7 mouse cellular contexts compared by ENCODE assay signal in the genomic region with DNA sequence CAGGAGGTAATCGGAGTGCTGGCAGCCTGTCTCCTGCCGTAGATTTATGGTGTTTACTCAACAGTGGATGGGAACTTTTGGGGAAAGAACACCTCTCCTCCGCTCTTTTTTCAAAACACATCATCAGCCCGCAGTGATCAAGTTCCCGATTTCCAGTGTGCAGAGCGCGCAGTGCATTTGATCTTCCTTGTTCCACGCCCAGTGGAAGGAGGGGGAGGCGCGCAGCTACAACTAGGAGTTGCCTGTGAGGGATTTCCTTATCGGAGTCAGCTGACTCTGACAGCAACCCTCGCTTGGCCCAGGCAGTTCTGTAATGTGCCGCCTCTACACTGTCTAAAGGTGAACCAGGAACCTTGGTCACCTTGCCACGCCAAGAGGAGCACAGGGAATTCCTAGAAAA.
DNase-seq lines count a peak whose midpoint lies in the region; ATAC-seq and TF ChIP-seq lines count a peak whose summit lies in the region.

No protein-coding gene starts in this region.

- H3K36me3 ChIP-seq in lung, embryonic 14.5 days (ENCODE audit: insufficient read depth): no peaks in the 10 kb centered on the region
- H3K36me3 ChIP-seq in stomach, embryonic 15.5 days: no peaks in the 10 kb centered on the region
- no peaks in the 10 kb centered on the region for H3K36me3 ChIP-seq in forebrain, embryonic 11.5 days (ENCODE audit: control insufficient read depth, insufficient read depth, low read length)

- WGBS in lung, embryonic 14.5 days: 5% methylated on average over 14 of the region's 14 CpGs
- WGBS in stomach, embryonic 15.5 days: 10% methylated on average over 14 of the region's 14 CpGs
- WGBS in forebrain, embryonic 11.5 days: 79% methylated on average over 14 of the region's 14 CpGs

- peak overlapping the region; percentile 88 for H3K27ac ChIP-seq in bone marrow macrophage, adult 2 months (ENCODE audit: insufficient read depth, low read depth, low read length)
- no peak overlapping the region for H3K27ac ChIP-seq in lung, embryonic 14.5 days (ENCODE audit: low read depth)
- H3K27ac ChIP-seq in stomach, embryonic 15.5 days: no peak overlapping the region
- no peak overlapping the region for H3K27ac ChIP-seq in forebrain, embryonic 11.5 days (ENCODE audit: low read depth, low read length)

- peak overlapping the region; percentile 22; the same call in 1 of the 2 replicates for H3K4me3 ChIP-seq in bone marrow macrophage, adult 2 months (ENCODE audit: insufficient read depth, low read length)
- 0 out of 2 replicates have a peak overlapping the region, but pooled peaks have one; percentile 16 for H3K4me3 ChIP-seq in lung, embryonic 14.5 days (ENCODE audit: low read depth, low read length)
- peak overlapping the region; percentile 24; the same call in 1 of the 2 replicates for H3K4me3 ChIP-seq in stomach, embryonic 15.5 days (replicated peaks)
- no peak overlapping the region for H3K4me3 ChIP-seq in forebrain, embryonic 11.5 days (ENCODE audit: low read depth, low read length)

- no peaks in the 10 kb centered on the region for H3K27me3 ChIP-seq in lung, embryonic 14.5 days (ENCODE audit: insufficient read depth, low read length)
- no peaks in the 10 kb centered on the region for H3K27me3 ChIP-seq in stomach, embryonic 15.5 days (replicated peaks)
- H3K27me3 ChIP-seq in forebrain, embryonic 11.5 days (ENCODE audit: control insufficient read depth, insufficient read depth, low read length): no peaks in the 10 kb centered on the region

- peaks cover 67% of the 10 kb centered on the region for H3K4me1 ChIP-seq in bone marrow macrophage, adult 2 months (ENCODE audit: control insufficient read depth, insufficient read depth, low read length)
- H3K4me1 ChIP-seq in lung, embryonic 14.5 days (ENCODE audit: insufficient read depth): peaks cover 4% of the 10 kb centered on the region
- H3K4me1 ChIP-seq in stomach, embryonic 15.5 days: peaks cover 17% of the 10 kb centered on the region
- no peaks in the 10 kb centered on the region for H3K4me1 ChIP-seq in forebrain, embryonic 11.5 days (replicated peaks; ENCODE audit: control insufficient read depth, insufficient read depth, low read length)

- H3K4me2 ChIP-seq in lung, embryonic 14.5 days: peak overlapping the region; percentile 57
- H3K4me2 ChIP-seq in stomach, embryonic 15.5 days: peak overlapping the region; percentile 54
- no peak overlapping the region for H3K4me2 ChIP-seq in forebrain, embryonic 11.5 days (ENCODE audit: low read depth, low read length, severe bottlenecking)

- TF ChIP-seq CTCF in bone marrow macrophage, adult 2 months (IDR thresholded peaks at IDR 0.05; ENCODE audit: low read depth, low read length): no peak
- TF ChIP-seq CTCF in lung, embryonic 14.5 days (IDR thresholded peaks at IDR 0.05; ENCODE audit: low read depth): no peak

- peak; percentile 85; the same call in 1 of the 2 replicates for ATAC-seq in lung, embryonic 14.5 days (ENCODE audit: insufficient read depth)
- ATAC-seq in stomach, embryonic 15.5 days (ENCODE audit: insufficient read depth, low FRiP score, low read depth): peak; percentile 82
- no peak for ATAC-seq in forebrain, embryonic 11.5 days (replicated peaks; ENCODE audit: low FRiP score)

- TF ChIP-seq POLR2A in bone marrow macrophage, adult 2 months (IDR thresholded peaks at IDR 0.05; ENCODE audit: borderline replicate concordance, low read depth, low read length): no peak

- H3K9me3 ChIP-seq in lung, embryonic 14.5 days (ENCODE audit: low read depth, low read length): no peaks in the 10 kb centered on the region
- no peaks in the 10 kb centered on the region for H3K9me3 ChIP-seq in stomach, embryonic 15.5 days
- H3K9me3 ChIP-seq in forebrain, embryonic 11.5 days (ENCODE audit: control insufficient read depth, low read length): no peaks in the 10 kb centered on the region

- peak; percentile 54 for DNase-seq in gastrocnemius, postnatal 25 days
- peak; percentile 22 to 49 for DNase-seq in kidney, adult 8-10 months
- DNase-seq in lung, embryonic 14.5 days: peak; percentile 77
- no peak for DNase-seq in forebrain, embryonic 11.5 days (ENCODE audit: low spot score)
- DNase-seq in cerebellum, adult 11 months: no peak

- H3K9ac ChIP-seq in lung, embryonic 14.5 days: 0 out of 2 replicates have a peak overlapping the region, but pooled peaks have one; percentile 5
- H3K9ac ChIP-seq in stomach, embryonic 15.5 days: no peak overlapping the region
- no peak overlapping the region for H3K9ac ChIP-seq in forebrain, embryonic 11.5 days (ENCODE audit: low read length)

Comparison
In these comparisons a context has a peak if more than half of its experiments do, and no peak if none do; other contexts are left out.
1. DNase-seq: peak in gastrocnemius, postnatal 25 days (single experiment), kidney, adult 8-10 months (2 of 2) and lung, embryonic 14.5 days (single experiment); none in forebrain, embryonic 11.5 days (single experiment) and cerebellum, adult 11 months (single experiment).